Mouse (Mus musculus) left cerebral cortex, adult 6 months (tissue): Measurements from ENCODE around the gene Dmrtc1a. TPM values are rescaled to one million over a fixed set of nuclear protein-coding genes. Genes with fewer than 3 reads are reported as not detected.

Experiments used
- long read RNA-seq, 2 experiments: library from polyadenylated mRNA; unstranded; transcript quantifications; one replicate each; pipeline ENCODE4 v2.0.0; 2019 to 2020
- polyA plus RNA-seq: library from polyadenylated mRNA; unstranded; fragments of <200 nt; fragmentation: Nextera tagmentation; gene quantifications from 2 replicates; pipeline ENCODE4 v1.2.3, GENCODE M21; 2021

The Dmrtc1a gene
- polyA plus RNA-seq, result 9.1 and 12.8 TPM in 2 replicates
- long read RNA-seq, experiment 1, partial matches to known transcripts, result 0 of 28 reads
- long read RNA-seq, experiment 1, other reads (novel, unspliced or antisense), result 28 of 28 reads
- long read RNA-seq, experiment 2, partial matches to known transcripts, result 2 of 17 reads
- long read RNA-seq, experiment 2, other reads (novel, unspliced or antisense), result 15 of 17 reads

DNA sequence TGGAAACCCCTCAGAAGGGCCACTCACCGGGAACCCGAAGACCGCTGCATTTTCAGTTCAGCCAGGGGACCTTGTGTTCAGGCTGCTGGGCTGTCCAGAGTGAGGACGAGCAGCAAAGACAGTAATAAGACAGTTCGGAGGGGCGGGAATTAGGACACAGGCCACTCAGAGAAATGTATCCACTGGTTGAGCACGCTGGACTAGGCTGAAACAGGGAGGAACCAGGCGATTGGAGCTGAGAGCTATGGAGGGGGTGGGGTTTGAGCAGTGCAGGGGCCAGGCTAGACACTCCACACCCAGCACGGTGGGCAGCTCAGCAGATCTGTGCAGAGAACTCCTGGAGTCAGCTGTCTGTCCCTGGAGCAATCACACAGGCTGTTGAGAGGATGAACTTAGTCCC, at the start of gene Dmrtc1a, which contains the start of gene 1700011M02Rik:
Gene Dmrtc1a (minus strand): TSS at position 101 of the 400 bp plus-strand sequence.
Gene 1700011M02Rik (plus strand): TSS at position 319 of the 400 bp plus-strand sequence.

GRCm38 (mm10) chrX:102928072-102928471, 19.6 kb upstream of the Dmrtc1a start, which contains the start of gene 1700018G05Rik:
Gene 1700018G05Rik (plus strand): TSS chrX:102928372.

GRCm38 (mm10) chrX:102867871-102868270, 40.6 kb downstream of the Dmrtc1a start, which contains the start of gene 1700031F05Rik:
Gene 1700031F05Rik (minus strand): TSS chrX:102867971.

GRCm38 (mm10) chrX:102854516-102854915, 54.0 kb downstream of the Dmrtc1a start, which contains the start of gene Dmrtc1c2:
Gene Dmrtc1c2 (minus strand): TSS chrX:102854616.

Other genes with a start within 250 kb of the Dmrtc1a start
- not detected in 2 replicates for gene Gm3880, start 221.7 kb downstream of the Dmrtc1a start, polyA plus RNA-seq
- not detected in 2 replicates for gene Gm9112, start 201.1 kb downstream of the Dmrtc1a start, polyA plus RNA-seq
- gene Dmrtc1b, start 200.8 kb downstream of the Dmrtc1a start, polyA plus RNA-seq, result not detected in 2 replicates
- gene Dmrtc1c1, start 105.7 kb downstream of the Dmrtc1a start, polyA plus RNA-seq, result not detected in 2 replicates
- gene Dmrtc1c2, start 54.1 kb downstream of the Dmrtc1a start, polyA plus RNA-seq, result not detected in 2 replicates
- gene 1700031F05Rik, start 40.7 kb downstream of the Dmrtc1a start, polyA plus RNA-seq, result not detected in 2 replicates
- not detected in 2 replicates for gene 1700011M02Rik, start 218 bp upstream of the Dmrtc1a start, polyA plus RNA-seq
- gene 1700018G05Rik, start 19.7 kb upstream of the Dmrtc1a start, polyA plus RNA-seq, result not detected in 2 replicates